Mouse (Mus musculus) layer of hippocampus, adult 9-11 months (tissue): ENCODE measurements at regions not wholly inside any gene's neighbourhood (a gene's known extent, or its start where the extent isn't known, plus 50 kb on each side); places are given as distances from the start of the nearest gene placed in this dataset.
A peak's percentile ranks its signal among the peaks of the same experiment; 100 is the strongest.

Experiments
- DNase-seq: peaks from one replicate; pipeline ENCODE4 v3.0.0; 2022

GRCm38 (mm10) chr17:63575316-63576007 lies 75.6 kb upstream of the Fbxl17 start:
- DNase-seq = peak; percentile 42

GRCm38 (mm10) chr17:63582870-63583269 lies 83.1 kb upstream of the Fbxl17 start:
- no peak for DNase-seq

- no peak for DNase-seq
Measured at GRCm38 (mm10) chr17:63607021-63607751, 107.4 kb upstream of the Fbxl17 start.

GRCm38 (mm10) chr17:63622726-63623125 lies 122.9 kb upstream of the Fbxl17 start:
- DNase-seq = no peak

GRCm38 (mm10) chr17:63637598-63637997 lies 137.8 kb upstream of the Fbxl17 start:
- no peak for DNase-seq

GRCm38 (mm10) chr17:63644390-63644789 lies 144.6 kb upstream of the Fbxl17 start:
- DNase-seq = no peak

- DNase-seq = no peak
Measured at GRCm38 (mm10) chr17:63657687-63658086, 157.9 kb upstream of the Fbxl17 start.

GRCm38 (mm10) chr17:63660841-63661481 lies 161.1 kb upstream of the Fbxl17 start:
- peak; percentile 62 for DNase-seq

GRCm38 (mm10) chr17:63661584-63661983 lies 161.8 kb upstream of the Fbxl17 start:
- no peak for DNase-seq

GRCm38 (mm10) chr17:63662251-63662650 lies 162.4 kb upstream of the Fbxl17 start:
- no peak for DNase-seq

GRCm38 (mm10) chr17:63676791-63677190 lies 177.0 kb upstream of the Fbxl17 start:
- DNase-seq = no peak

- no peak for DNase-seq
Measured at GRCm38 (mm10) chr17:63677996-63678657, 178.3 kb upstream of the Fbxl17 start.

- no peak for DNase-seq
Measured at GRCm38 (mm10) chr17:63680479-63680878, 180.7 kb upstream of the Fbxl17 start.

- DNase-seq = no peak
Measured at GRCm38 (mm10) chr17:63683345-63683744, 179.5 kb upstream of the Fer start.

GRCm38 (mm10) chr17:63684026-63684425 lies 178.8 kb upstream of the Fer start:
- DNase-seq = no peak

- no peak for DNase-seq
Measured at GRCm38 (mm10) chr17:63685956-63686355, 176.9 kb upstream of the Fer start.

- DNase-seq = no peak
Measured at GRCm38 (mm10) chr17:63686361-63686760, 176.5 kb upstream of the Fer start.

GRCm38 (mm10) chr17:63689291-63689690 lies 173.6 kb upstream of the Fer start:
- DNase-seq = no peak

- DNase-seq = no peak
Measured at GRCm38 (mm10) chr17:63690829-63691689, 171.8 kb upstream of the Fer start.

- no peak for DNase-seq
Measured at GRCm38 (mm10) chr17:63691690-63691968, 171.2 kb upstream of the Fer start.

- no peak for DNase-seq
Measured at GRCm38 (mm10) chr17:63693274-63693673, 169.6 kb upstream of the Fer start.

GRCm38 (mm10) chr17:63699537-63699936 lies 163.3 kb upstream of the Fer start:
- no peak for DNase-seq

GRCm38 (mm10) chr17:63704991-63705390 lies 157.9 kb upstream of the Fer start:
- no peak for DNase-seq
